In the genomic region with DNA sequence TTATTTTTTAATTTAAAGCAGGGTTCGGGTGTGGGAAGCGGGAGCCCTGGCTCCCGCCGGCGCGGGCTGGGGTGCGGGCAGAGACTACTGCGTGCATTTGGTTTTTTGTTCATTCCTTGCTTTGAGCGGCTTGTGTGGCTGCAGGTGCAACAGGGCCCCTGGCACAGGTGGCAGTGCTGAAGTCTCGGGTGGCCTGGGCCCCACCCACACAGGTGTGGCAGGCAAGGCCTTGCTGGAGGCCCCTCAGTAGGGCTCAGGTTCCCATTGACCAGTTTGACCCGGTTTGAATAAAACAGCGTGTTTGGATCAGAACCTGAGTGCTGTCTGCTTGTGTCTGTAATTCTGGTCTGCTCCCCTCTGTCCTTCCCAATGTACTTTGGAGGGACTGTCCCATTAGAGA, we compare ENCODE assay signal across 16 mouse cellular contexts.
"Had no signal": no experiment of that assay in that cellular context is flagged by ENCODE, and none has a peak within 500 bp of the region (broad histone marks: within the 10 kb centered on the region; RNA-seq: fewer than 3 reads in every experiment).

No protein-coding gene starts in this region.

- H3K4me2 ChIP-seq: limb, embryonic 13.5 days; liver, embryonic 13.5 days; midbrain, embryonic 13.5 days; stomach, embryonic 15.5 days had no signal

- H3K9ac ChIP-seq: limb, embryonic 13.5 days; liver, embryonic 13.5 days; midbrain, embryonic 13.5 days; stomach, embryonic 15.5 days had no signal

- H3K9me3 ChIP-seq: limb, embryonic 13.5 days; liver, embryonic 13.5 days; megakaryocyte, embryonic 14.5 days; midbrain, embryonic 10.5 days; midbrain, embryonic 13.5 days; stomach, embryonic 15.5 days had no signal

- ATAC-seq: midbrain, embryonic 13.5 days; midbrain, embryonic 16.5 days had no signal

- H3K27ac ChIP-seq: limb, embryonic 13.5 days; liver, embryonic 13.5 days; midbrain, embryonic 13.5 days; stomach, embryonic 15.5 days had no signal

- H3K27me3 ChIP-seq: limb, embryonic 13.5 days; liver, embryonic 13.5 days; megakaryocyte, embryonic 14.5 days; midbrain, embryonic 13.5 days; stomach, embryonic 15.5 days had no signal

- H3K4me3 ChIP-seq: limb, embryonic 13.5 days; liver, embryonic 13.5 days; megakaryocyte, embryonic 14.5 days; midbrain, embryonic 10.5 days; midbrain, embryonic 13.5 days; myocyte; stomach, embryonic 15.5 days had no signal

- DNase-seq: kidney, adult 11 months; kidney, adult 8-10 months; kidney, postnatal 14 days; kidney, postnatal 4 days; left cerebral cortex, postnatal 4 days; liver, embryonic 13.5 days; lung, adult 2 months; spleen, adult 18-20 months; thymus, postnatal 25 days had no signal
